Mouse (Mus musculus) liver, embryonic 16.5 days (tissue): ENCODE data around the gene Figla. TPM values are rescaled to one million over a fixed set of nuclear protein-coding genes. Genes with fewer than 3 reads are reported as not detected.
"Not testable (repeated sequence)": the region's sequence is repeated elsewhere in the genome, so short reads cannot be mapped to it uniquely, and the experiment has no call there.

Experiments
- ATAC-seq: fragments of 200-750 bp; cut with Nextera tagmentation; 2 replicates; pipeline ENCODE4 v1.8.0; 2017; ENCODE audit warnings: low read depth, mild to moderate bottlenecking, moderate number of reproducible peaks, moderate library complexity
- H3K27ac ChIP-seq: fragments of 300-500 bp; sonication (generic); 2 replicates; pipeline ENCODE4 v1.5.1; 2014; ENCODE audit warnings: mild to moderate bottlenecking, low read length
- H3K27me3 ChIP-seq: fragments of 300-500 bp; sonication (generic); 2 replicates; pipeline ENCODE4 v1.6.1; 2014; ENCODE audit warnings: low read depth, low read length, mixed read lengths; ENCODE audit not compliant: control insufficient read depth, insufficient read depth
- H3K36me3 ChIP-seq: fragments of 300-500 bp; sonication (generic); 2 replicates; pipeline ENCODE4 v1.6.1; 2014; ENCODE audit warnings: mild to moderate bottlenecking; ENCODE audit not compliant: control insufficient read depth, insufficient read depth
- H3K4me1 ChIP-seq: fragments of 300-500 bp; sonication (generic); 2 replicates; pipeline ENCODE4 v1.6.1; 2014; ENCODE audit warnings: low read depth, low read length, mixed read lengths; ENCODE audit not compliant: control insufficient read depth
- H3K4me2 ChIP-seq: fragments of 300-500 bp; sonication (generic); 2 replicates; pipeline ENCODE4 v1.6.1; 2014; ENCODE audit warnings: low read depth, low read length, mixed read lengths
- H3K4me3 ChIP-seq: fragments of 300-500 bp; sonication (generic); 2 replicates; pipeline ENCODE4 v1.5.1; 2014; ENCODE audit warnings: low read depth, mild to moderate bottlenecking, low read length
- H3K9ac ChIP-seq: fragments of 300-500 bp; sonication (generic); 2 replicates; pipeline ENCODE4 v1.6.1; 2014; ENCODE audit warnings: low read depth, low read length
- H3K9me3 ChIP-seq: fragments of 300-500 bp; sonication (generic); replicated peaks from 2 replicates; pipeline ENCODE4 v1.6.1; 2016; ENCODE audit warnings: low read length; ENCODE audit not compliant: control insufficient read depth
- WGBS: fragments of 180-500 bp; shearing (Covaris S2); extraction: QIAGEN DNeasy Blood & Tissue Kit; methylation state at CpG from one replicate; pipeline ENCODE4 v1.1.7; 2014; ENCODE audit not compliant: insufficient replicate concordance; 5-methylcytosine and 5-hydroxymethylcytosine counted together
- polyA plus RNA-seq: library from polyadenylated mRNA; unstranded; fragments of >200 nt; fragmentation: Nextera tagmentation; extraction: Ambion mirVana; gene quantifications from 2 replicates; pipeline ENCODE4 v1.2.1, GENCODE M21; 2015

Figla gene
- not detected in 2 replicates for polyA plus RNA-seq

GRCm38 (mm10) chr6:86015871-86016270 is at the start of gene Figla:
Gene Figla, plus strand, starts transcription at chr6:86016171.
- H3K36me3 ChIP-seq: no peaks in the 10 kb centered on the region
- no peak within 1 kb of the TSS for H3K9ac ChIP-seq
- H3K4me1 ChIP-seq: peaks cover 2% of the 10 kb centered on the region; the same call in 1 of the 2 replicates
- WGBS: 59% methylated on average over 9 of the region's 9 CpGs
- H3K9me3 ChIP-seq: no peaks in the 10 kb centered on the region
- no peak within 1 kb of the TSS for H3K4me2 ChIP-seq
- no peak for ATAC-seq
- H3K27ac ChIP-seq: no peak within 1 kb of the TSS
- H3K4me3 ChIP-seq: no peak within 1 kb of the TSS
- no peaks in the 10 kb centered on the region for H3K27me3 ChIP-seq

GRCm38 (mm10) chr6:85966686-85967085 is 49.3 kb upstream of the Figla start:
- Histone ChIP-seq H3K4me3 (no peak overlapping the region), H3K4me2 (no peak overlapping the region), H3K9ac (no peak overlapping the region), H3K27ac (no peak overlapping the region), H3K9me3 (no peaks in the 10 kb centered on the region), H3K27me3 (no peaks in the 10 kb centered on the region), H3K4me1 (peaks cover 4% of the 10 kb centered on the region), H3K36me3 (no peaks in the 10 kb centered on the region)
- WGBS: 47% methylated on average over 4 of the region's 4 CpGs
- ATAC-seq: no peak

GRCm38 (mm10) chr6:85969889-85970288 is 46.1 kb upstream of the Figla start:
- no peak overlapping the region for H3K9ac ChIP-seq
- H3K27ac ChIP-seq: no peak overlapping the region
- WGBS: 34% methylated on average over 2 of the region's 2 CpGs
- peaks cover 4% of the 10 kb centered on the region for H3K4me1 ChIP-seq
- no peak for ATAC-seq
- H3K27me3 ChIP-seq: no peaks in the 10 kb centered on the region
- no peak overlapping the region for H3K4me2 ChIP-seq
- H3K36me3 ChIP-seq: no peaks in the 10 kb centered on the region
- no peak overlapping the region for H3K4me3 ChIP-seq
- H3K9me3 ChIP-seq: no peaks in the 10 kb centered on the region

GRCm38 (mm10) chr6:85972699-85973098 is 43.3 kb upstream of the Figla start:
- no peak overlapping the region for H3K4me3 ChIP-seq
- no peaks in the 10 kb centered on the region for H3K36me3 ChIP-seq
- 57% methylated on average over 3 of the region's 3 CpGs for WGBS
- H3K4me1 ChIP-seq: no peaks in the 10 kb centered on the region
- no peaks in the 10 kb centered on the region for H3K9me3 ChIP-seq
- no peak overlapping the region for H3K9ac ChIP-seq
- no peak overlapping the region for H3K27ac ChIP-seq
- H3K4me2 ChIP-seq: no peak overlapping the region
- no peak for ATAC-seq
- no peaks in the 10 kb centered on the region for H3K27me3 ChIP-seq

GRCm38 (mm10) chr6:85973336-85973735 is 42.6 kb upstream of the Figla start:
- no peak overlapping the region for H3K9ac ChIP-seq
- 66% methylated on average over 3 of the region's 3 CpGs for WGBS
- no peak overlapping the region for H3K4me3 ChIP-seq
- H3K4me1 ChIP-seq: no peaks in the 10 kb centered on the region
- no peak overlapping the region for H3K4me2 ChIP-seq
- H3K9me3 ChIP-seq: no peaks in the 10 kb centered on the region
- ATAC-seq: no peak
- no peaks in the 10 kb centered on the region for H3K36me3 ChIP-seq
- no peaks in the 10 kb centered on the region for H3K27me3 ChIP-seq
- H3K27ac ChIP-seq: no peak overlapping the region

GRCm38 (mm10) chr6:85974941-85975617 is 40.9 kb upstream of the Figla start:
- 31% methylated on average over 10 of the region's 10 CpGs for WGBS
- Histone ChIP-seq H3K4me3 (no peak overlapping the region), H3K9me3 (no peaks in the 10 kb centered on the region), H3K27me3 (no peaks in the 10 kb centered on the region), H3K4me1 (no peaks in the 10 kb centered on the region), H3K27ac (no peak overlapping the region), H3K4me2 (no peak overlapping the region), H3K9ac (no peak overlapping the region), H3K36me3 (no peaks in the 10 kb centered on the region)
- ATAC-seq: no peak

- no peaks in the 10 kb centered on the region for H3K27me3 ChIP-seq
- 58% methylated on average over 1 of the region's 1 CpGs for WGBS
- H3K36me3 ChIP-seq: no peaks in the 10 kb centered on the region
- no peak overlapping the region for H3K4me2 ChIP-seq
- ATAC-seq: no peak
- H3K9me3 ChIP-seq: no peaks in the 10 kb centered on the region
- no peak overlapping the region for H3K27ac ChIP-seq
- no peak overlapping the region for H3K9ac ChIP-seq
- H3K4me1 ChIP-seq: no peaks in the 10 kb centered on the region
- H3K4me3 ChIP-seq: no peak overlapping the region
These were observed 40.2 kb upstream of the Figla start for GRCm38 (mm10) chr6:85975761-85976160.

GRCm38 (mm10) chr6:85976242-85976641 is 39.7 kb upstream of the Figla start:
- Histone ChIP-seq H3K27ac (no peak overlapping the region), H3K9me3 (no peaks in the 10 kb centered on the region), H3K4me2 (no peak overlapping the region), H3K27me3 (no peaks in the 10 kb centered on the region), H3K4me3 (no peak overlapping the region), H3K4me1 (no peaks in the 10 kb centered on the region), H3K9ac (no peak overlapping the region), H3K36me3 (no peaks in the 10 kb centered on the region)
- ATAC-seq: no peak
- WGBS: 69% methylated on average over 5 of the region's 5 CpGs

GRCm38 (mm10) chr6:85978736-85979135 is 37.2 kb upstream of the Figla start:
- not testable (repeated sequence) for H3K9ac ChIP-seq, H3K4me1 ChIP-seq, H3K27ac ChIP-seq, H3K9me3 ChIP-seq, H3K4me3 ChIP-seq, H3K36me3 ChIP-seq, H3K4me2 ChIP-seq, H3K27me3 ChIP-seq, ATAC-seq
- 62% methylated on average over 4 of the region's 4 CpGs for WGBS
